Mouse (Mus musculus): ENCODE data around the gene Pmm2.

Pmm2 gene

DNA sequence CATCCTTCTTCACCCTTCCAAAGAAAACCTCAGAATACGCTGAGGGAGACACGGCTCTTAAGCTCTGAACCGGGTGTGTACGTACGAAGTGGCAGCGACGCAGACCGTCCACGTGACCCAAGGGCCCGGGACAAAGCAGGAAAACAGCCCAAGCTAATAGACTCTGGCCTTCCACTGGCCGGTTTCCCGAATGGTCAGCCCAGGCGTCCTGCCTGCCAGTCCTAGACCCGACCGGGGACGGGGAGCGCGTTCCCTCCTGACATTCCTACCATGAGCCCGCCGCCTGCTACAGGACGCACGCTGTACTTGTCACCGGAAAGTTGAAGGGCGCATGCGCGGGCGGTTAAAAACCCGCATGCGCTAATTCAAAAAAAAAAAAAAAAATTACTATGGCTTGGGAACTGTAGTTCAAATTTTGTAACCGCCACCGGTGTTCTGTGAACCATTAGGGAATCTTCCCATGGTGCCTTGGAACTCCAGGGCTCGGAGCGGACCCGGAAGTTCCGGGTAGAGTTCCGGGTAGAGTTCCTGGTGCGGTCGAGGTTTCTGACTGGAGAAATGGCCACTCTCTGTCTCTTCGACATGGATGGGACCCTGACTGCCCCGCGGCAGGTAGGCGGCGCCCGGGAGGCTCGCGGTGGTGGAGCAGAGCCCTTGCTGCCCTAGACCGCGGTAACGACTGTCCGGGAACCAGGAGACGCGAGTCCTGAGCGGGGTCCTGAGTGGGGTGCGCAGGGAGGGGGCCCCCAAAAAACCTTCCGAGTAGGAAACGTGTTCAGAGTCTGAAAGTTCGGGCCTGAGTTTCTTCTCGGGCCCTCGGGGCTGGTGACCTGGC is at the start of gene Pmm2, which contains the start of gene Tmem186:
Pmm2 (plus strand) TSS at position 458 of the 835 bp plus-strand sequence.
Tmem186 (minus strand) TSS at position 496 of the 835 bp plus-strand sequence.
- DNase-seq (ENCODE audit: low spot score), result peak; percentile 88

- no peak for DNase-seq (ENCODE audit: low spot score)
These were observed 42.1 kb upstream of the Pmm2 start for GRCm38 (mm10) chr16:8595411-8595810.

GRCm38 (mm10) chr16:8596336-8596735 is 41.1 kb upstream of the Pmm2 start:
- DNase-seq (ENCODE audit: low spot score), result no peak

- DNase-seq (ENCODE audit: low spot score), result no peak
These were observed 40.0 kb upstream of the Pmm2 start for GRCm38 (mm10) chr16:8597516-8597915.

DNA sequence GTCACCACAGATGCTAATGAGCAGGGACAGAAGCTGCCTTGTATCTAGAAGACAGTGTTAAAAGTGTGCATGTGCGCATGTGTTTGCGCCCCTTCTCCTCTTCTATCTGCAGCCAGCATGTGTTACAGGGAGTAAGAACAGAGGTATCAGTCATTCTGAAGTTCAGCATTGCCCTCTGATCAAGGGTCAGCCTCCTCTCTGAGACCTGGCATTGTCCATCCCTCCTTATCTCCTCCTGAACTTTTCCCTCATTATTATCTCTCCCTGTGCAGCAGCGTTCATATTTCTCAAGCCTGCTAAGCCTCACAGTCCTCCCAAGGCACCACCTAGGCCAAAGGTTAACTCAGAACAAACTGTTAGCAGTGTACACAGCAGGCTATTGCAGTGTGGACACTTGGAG is 33.7 kb upstream of the Pmm2 start:
- DNase-seq (ENCODE audit: low spot score), result no peak

DNA sequence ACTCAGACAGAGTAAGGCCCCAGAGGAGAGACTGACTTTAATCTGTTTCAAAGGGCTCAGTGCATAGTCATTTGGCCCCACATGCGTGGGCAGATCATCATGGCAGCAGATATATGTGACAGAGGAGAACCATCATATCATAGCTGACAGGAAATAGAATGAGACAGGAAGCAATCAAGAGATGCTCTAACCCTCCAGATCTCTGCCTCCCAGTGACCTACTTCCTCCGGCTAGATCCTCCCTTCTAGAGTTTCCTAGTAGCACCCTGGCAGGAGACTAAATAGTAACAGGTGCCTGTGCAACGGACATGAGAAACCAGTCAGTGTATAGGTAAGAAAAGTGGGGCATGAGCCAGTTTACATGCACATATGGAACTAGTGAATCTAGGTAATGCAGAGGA is 27.1 kb upstream of the Pmm2 start:
- DNase-seq (ENCODE audit: low spot score), result no peak

DNA sequence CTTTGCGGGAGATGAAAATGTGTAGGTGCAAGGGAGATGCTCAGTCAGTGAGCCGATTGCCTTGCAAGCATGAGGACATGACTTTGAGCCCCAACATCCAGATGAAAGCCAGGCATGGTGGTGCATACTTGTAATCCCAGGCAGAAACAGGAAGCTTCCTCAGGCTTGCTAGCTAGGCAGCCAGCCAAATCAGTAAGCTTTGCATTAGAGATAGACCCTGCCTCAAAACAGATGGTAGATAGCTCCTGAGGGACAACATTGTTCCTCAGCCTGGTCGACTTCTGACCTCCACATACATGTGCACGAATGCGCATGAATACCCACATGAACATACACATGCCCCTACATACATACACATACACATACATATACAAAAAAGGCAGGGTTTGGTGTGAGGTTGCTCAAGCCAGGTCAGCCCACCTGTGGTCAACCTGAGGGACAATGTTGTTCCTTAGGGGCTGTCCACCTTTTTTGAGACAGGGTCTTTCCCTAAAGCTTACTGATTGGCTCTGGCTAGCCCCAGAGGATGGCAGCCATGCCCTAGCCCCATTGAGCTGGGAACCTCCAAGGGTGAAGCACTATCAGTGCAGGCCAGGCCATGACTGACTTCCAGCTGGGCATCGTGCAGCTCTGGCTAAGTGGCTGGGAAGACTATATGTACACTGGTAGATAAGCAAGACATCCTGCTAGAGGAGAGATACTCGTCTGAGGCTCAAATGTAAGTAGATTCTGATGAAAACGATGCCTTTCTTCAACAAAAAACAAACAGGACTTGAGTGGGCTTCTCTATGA is 25.1 kb upstream of the Pmm2 start:
- DNase-seq (ENCODE audit: low spot score), result no peak

DNA sequence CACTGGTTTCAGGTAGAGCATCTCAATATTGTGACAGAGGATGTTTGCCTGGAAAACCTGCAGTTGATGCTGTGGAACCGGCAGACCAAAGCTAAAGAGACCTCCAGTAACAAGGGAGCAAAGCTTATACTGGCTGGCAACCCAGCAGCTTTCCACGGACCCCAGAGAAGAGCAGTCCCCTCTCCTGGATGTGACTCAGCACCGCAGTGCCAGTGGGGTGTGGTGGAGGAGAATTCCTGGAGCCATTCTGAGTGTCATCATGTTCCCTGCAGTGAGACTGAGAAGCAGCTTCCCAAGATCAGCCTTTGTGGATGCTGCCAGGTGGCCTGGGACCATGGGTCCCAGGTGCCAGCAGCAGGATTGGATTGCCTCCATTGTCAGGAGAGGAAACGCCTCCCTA is 24.4 kb upstream of the Pmm2 start:
- no peak for DNase-seq (ENCODE audit: low spot score)

DNA sequence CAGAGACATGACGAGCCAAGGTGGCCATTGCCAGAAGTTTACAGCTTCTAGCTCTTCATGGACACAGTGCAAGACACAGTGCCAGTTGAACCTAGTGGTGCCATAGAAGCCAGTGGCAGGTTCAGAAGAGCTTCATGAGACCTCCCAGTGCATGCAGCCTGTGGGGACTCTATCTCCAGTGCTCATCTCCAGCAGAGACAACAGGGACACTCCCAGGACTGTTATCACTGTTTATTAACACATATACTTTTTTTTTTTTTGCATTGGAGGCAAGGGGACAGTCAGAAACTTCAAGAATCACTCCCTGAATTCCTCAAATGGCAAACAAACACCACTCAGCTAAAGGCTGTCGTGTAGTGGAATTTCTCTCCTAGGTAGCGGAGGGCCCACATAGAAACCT is 24.0 kb upstream of the Pmm2 start:
- no peak for DNase-seq (ENCODE audit: low spot score)

GRCm38 (mm10) chr16:8619659-8620314 is 17.7 kb upstream of the Pmm2 start:
- DNase-seq (ENCODE audit: low spot score), result no peak

DNA sequence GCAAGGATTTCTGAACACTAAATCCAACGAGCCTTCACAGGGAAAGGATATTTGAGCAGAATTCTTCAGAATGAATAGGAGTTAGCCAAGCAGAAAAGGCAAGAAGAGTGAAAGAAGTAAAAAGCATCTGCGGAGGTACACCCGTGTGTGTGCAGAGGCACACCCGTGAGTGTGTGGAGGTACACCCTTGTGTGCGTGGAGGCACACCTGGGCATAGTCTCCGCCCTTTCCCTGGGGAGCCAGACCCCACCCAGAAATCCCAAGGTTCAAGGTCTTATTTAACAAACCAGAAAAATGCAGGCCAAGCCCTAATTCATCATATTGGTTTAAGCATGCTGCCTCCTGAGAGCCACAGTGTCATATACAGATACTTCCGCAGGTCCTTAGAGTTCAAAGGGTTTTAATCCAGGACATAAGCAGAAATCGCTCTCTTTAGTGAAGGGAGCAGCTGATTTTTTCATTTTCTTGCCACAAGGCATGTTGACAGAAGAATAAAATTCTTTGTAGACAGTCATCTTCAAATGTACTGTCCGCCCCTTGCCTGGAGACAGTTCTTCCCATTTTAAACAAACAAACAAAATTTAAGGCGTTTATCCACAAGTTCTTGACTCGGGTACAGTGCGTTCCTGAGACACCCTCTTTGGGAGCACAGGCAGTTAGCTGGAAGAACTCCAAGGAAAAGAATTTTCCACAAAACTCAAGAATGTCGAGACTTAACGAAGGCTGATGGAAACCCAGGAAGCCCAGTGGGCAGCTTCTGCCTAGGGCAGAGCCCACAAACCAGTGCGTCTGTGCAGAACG is 17.0 kb upstream of the Pmm2 start:
- peak; percentile 21 for DNase-seq (ENCODE audit: low spot score)

- no peak for DNase-seq (ENCODE audit: low spot score)
These were observed 7.1 kb upstream of the Pmm2 start for GRCm38 (mm10) chr16:8630419-8630818.

- DNase-seq (ENCODE audit: low spot score), result no peak
These were observed 6.0 kb upstream of the Pmm2 start for GRCm38 (mm10) chr16:8631428-8631827.

DNA sequence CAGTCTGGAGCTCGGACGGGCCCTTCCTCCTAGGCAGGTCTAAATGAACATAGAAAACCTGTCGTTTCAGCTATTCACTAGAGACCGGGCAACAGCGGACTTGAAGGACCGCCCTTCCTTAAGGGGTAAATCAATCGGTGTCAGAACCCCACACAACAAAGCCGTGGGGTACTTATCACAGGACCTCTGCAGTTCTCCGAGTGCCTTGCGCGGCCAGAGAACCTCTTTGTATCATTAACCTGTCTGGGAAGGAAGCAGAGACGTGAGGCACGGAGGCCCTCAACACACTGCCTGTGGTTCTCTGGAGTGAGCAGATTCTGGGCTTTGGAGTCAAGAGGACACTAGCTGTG is 632 bp upstream of the Pmm2 start:
- DNase-seq (ENCODE audit: low spot score), result no peak

- DNase-seq (ENCODE audit: low spot score), result no peak
These were observed 657 bp downstream of the Pmm2 start for GRCm38 (mm10) chr16:8638131-8638530.

DNA sequence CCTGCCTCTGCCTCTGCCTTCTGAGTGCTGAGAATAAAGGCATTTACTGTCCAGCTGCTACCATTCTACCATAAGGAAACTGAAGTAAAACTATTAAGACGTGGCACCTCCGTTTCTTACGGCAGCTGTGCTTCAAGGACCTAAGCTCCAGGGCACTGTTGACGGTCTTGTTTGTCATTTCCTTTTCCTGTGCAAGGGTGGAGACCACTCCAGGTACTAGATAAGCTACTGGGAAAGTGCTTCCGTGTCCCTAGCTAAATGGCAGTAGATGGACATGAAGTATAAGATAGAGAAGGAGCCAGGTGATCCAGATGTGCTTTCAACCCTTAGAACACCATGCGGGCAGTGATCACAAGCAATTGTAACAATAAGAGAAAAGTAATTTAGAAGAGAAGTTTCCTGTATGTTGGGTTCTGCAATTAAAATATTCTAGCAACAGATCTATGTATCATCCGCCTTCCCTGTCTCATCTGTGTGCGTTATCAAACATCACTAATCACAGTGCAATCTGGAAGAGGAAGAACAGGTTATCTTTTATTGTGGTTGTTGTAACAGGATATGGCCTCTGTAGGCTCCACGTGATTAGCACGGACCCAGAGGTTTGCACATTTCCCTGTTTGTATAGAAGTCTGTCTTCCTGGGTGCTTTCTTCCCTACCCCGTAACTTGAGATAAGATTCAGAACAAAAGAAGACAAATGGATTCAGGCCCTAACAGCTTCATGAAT is 2.2 kb downstream of the Pmm2 start:
- DNase-seq (ENCODE audit: low spot score), result no peak

DNA sequence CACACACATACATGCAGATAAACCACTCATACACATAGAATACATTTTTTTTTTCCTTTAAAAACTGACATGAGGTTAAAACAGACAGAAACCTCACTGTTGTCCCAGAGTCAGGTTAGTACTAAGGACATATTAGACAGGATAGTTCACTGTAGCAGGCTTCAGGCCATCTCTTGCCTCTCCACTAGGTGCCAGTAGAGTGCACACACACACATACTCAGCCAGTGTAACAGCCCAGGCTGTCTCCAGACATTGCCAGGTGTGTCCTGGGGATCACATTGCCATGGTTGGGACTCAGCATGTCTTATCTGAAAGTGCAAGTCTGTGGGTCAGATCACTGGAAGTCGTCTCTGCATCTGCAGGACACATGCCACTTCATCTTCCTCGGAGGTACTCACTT is 6.4 kb downstream of the Pmm2 start:
- DNase-seq (ENCODE audit: low spot score), result peak; percentile 60

- DNase-seq (ENCODE audit: low spot score), result no peak
These were observed 8.1 kb downstream of the Pmm2 start for GRCm38 (mm10) chr16:8645546-8645945.

GRCm38 (mm10) chr16:8650007-8650406 is 12.5 kb downstream of the Pmm2 start:
- DNase-seq (ENCODE audit: low spot score), result no peak

DNA sequence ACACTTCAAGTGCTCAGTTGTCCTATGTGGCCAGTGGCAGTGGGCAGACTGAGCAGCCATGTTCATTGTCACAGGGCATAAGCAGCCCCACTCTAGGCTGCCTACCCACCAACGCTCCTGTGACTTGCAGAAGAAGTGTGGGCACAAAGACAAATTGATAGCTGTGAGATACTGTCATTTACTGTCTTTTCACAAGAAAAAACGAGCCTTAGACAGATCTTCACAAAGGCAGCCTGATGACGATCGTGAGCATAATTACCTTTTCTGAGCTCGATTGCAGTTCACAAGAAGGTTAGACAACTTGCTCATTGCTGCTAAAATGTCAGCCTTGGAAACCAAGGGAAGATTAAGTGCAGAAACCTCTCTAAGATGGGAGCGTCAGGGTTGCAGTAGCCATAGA is 17.6 kb downstream of the Pmm2 start:
- DNase-seq (ENCODE audit: low spot score), result no peak

- no peak for DNase-seq (ENCODE audit: low spot score)
These were observed 18.1 kb downstream of the Pmm2 start for GRCm38 (mm10) chr16:8655599-8655998.

Data from lung, postnatal 25 days (tissue).